Mouse (Mus musculus) gastrocnemius, postnatal 4 days (tissue): Measurements from ENCODE around the gene Gm27027. TPM values are rescaled to one million over a fixed set of nuclear protein-coding genes. Genes with fewer than 3 reads are reported as not detected.

Source experiments
- DNase-seq, 2 experiments: peaks; one replicate each; pipeline ENCODE4 v3.0.0; 2021 to 2022; ENCODE audit warnings: low spot score in 2 of 2, mixed read lengths in 2 of 2
- total RNA-seq, 2 experiments: library from RNA; stranded (reverse); gene quantifications; 2 replicates each; pipeline ENCODE4 v1.2.3; 2021

The Gm27027 gene
- total RNA-seq, 2 experiments from 2014 or later = not detected

DNA sequence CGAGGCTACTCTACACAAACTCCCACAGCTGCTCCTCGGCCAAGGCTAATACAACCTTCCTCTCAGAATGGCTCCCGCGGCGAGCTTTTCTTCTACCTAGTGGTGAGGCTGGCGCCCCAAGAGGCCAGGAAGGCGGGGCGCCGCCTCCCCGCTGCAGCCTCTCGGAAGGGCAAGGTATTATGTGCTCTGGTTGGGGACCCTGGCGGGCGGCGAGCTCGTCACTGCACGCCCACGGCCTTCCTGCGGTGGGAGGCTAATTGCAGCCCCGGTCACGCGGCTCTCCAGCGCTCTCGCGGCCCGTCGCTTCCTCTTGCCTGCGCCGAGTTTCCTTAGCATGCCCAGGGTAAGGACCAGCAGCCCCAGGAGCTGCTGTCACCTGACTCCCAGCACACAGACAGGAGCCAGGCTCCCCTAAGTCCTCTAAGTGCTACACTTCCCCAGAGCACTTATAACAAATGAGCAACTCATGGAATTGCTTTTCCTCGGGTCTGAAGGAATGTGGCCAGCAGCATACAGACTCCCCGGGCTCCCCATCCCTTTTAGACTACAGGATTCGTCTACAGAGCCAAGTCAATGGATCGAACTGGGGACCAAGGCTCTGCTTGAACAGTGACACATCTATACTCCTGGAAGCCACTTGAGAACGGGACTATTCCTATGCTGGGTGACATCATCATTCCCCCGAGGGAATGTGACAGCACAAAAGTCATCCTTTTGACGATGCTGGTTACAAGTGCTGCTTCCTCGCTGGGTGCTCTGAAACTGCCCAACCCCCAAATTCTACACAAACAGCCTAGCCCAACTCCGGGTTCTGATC lies 19.5 kb downstream of the Gm27027 start:
- DNase-seq = peak in 1 of 2 experiments; percentile 52

DNA sequence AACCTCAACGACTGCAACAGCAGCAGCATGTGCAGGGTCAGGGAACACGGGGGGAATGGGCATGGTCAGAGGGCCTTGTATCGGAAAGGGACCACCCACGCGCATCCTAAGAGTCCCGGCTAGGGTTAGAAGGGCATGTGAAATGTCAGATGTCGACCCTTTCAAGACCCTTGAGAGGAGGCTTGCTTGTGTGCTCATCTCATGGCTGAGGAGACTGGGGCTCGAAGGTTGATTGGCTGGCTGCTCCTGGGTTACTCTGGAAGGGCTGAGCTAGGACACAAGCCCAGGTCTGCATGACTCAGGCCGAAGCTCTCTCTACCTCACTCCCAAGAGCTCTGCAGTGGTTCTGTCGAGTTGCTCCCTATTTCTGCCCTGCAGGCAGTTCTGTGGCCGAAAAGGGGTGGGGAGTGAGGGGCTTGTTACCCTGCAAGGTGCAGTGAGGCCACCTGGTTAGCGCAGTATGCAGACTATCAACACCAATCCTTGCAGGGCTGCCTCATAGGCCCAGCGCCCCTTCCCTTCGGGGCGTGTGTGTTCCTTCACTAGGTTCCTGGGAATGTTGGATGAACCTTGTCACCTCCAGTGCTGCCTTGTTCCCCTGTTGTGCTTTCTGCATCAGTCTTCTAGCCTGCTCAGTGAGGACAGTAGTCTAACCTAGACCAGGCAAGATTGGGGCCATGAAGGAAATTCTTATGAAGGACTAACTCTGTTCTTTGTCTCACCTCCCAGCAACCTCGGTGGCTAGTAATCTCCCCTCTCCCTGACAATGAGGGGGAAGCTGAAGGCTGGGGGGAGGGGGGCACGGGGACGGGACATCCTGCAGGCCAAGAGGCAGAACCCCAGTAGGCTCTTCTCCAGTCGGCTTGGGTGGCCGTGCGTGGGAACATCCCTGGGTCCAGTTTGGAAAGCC lies 20.4 kb downstream of the Gm27027 start:
- no peak for DNase-seq

DNA sequence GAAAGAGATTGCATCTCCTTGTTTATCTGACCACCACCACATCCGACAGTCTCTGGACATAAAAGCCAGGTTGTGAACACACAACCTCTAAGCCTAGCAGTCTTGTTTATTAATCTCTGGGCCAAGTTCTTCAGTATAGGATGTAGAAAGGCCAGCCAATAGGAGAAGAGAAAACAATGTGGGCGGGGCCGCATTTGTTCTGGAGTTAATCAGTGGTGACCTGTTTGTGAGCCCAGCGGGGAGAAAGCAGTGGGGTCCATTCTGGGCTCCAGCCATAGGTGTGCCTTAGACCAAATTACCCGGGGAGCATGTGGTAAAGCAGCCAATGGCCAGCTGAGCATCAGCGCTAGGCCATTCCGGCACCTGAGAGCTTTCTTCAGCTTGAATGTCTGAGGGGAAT lies 21.1 kb downstream of the Gm27027 start:
- DNase-seq = no peak

DNA sequence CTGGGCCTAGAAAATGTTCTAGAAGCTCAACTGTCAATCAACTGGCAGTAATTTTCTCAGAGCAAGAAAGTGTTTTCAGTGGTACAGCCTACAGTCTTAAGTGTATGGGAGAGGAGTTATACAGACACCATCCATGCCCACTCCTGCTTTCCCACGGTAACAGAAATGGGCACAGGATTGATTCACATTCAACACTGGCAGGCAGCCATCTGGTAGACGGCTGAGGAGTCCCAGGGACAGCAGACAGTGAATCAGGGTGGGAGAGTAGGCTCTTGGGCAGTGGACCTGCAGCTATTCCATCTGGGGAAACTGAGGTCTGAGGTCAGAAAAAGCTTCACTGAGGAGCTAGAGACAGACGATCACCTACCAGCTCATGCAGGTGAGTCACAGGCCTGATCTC lies 24.5 kb downstream of the Gm27027 start:
- no peak for DNase-seq

DNA sequence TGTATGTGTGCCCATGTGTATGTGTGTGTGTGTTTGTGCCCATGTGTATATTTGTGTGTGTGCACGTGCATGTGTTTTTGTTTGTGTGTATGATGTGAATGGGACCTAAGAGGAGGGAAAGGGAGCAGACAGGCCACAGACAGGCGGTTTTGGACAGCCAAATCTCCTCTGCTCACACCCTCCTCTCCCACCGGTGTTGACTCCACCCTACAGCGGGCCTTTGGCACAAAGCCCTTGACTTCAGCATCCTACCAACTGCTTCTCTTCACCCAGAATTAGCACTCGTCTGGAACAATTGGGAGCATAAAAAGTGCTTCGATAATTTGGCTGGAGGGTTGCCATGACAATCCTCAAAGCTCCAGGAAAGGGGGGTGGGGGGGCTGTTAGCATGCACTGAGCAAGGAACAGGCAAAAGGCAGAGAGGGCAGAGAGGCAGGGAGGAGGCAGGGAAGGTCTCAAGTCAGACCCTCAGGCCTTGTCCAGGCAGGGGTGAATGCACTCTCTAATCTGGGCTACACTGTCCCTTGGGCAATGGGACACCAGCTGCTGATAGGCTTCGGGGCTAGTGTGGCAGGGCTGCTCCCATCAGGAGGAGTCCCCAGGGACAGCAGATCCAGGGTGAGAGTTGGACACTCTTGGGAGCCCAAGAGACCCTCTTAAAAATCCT lies 31.5 kb downstream of the Gm27027 start:
- no peak for DNase-seq

DNA sequence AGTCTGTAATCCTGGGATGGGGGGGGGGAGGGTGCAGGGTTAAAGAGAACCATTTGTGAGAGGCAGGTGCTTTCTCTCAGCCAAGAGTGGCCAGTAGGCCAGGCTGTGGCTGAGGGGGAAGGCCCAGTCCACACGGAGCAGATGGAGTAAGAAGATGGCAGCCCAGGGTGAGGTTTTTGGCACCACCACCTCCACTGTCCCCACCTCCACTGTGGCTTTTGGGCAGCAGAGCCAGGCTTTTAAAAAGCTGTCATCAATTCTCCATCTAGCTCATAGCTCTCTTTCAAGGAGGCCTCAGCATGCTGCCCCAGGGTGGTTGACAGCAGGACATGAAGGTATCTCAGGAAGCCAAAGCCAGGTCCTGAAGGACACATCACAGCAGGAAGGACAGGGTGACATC lies 32.4 kb downstream of the Gm27027 start:
- no peak for DNase-seq

DNA sequence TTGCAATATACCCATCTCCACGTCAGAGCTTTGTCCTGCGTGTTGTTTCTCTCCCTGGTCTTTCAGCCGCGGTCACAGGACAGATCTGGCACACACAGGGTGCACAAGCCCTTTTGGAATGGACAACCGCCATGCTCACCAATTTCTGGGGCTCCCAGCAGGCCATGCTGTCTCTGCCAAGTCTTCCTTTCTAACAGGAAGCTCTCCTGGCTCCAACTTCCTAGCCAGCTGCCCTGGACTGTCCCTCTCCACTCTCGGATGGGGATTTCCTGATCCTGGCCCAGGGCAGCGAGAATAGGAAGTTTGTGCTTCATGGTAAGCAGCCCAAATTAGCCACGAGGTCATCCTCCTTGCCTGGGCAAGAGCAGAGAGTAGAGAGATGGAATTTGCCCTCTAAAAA lies 34.4 kb downstream of the Gm27027 start:
- no peak for DNase-seq

DNA sequence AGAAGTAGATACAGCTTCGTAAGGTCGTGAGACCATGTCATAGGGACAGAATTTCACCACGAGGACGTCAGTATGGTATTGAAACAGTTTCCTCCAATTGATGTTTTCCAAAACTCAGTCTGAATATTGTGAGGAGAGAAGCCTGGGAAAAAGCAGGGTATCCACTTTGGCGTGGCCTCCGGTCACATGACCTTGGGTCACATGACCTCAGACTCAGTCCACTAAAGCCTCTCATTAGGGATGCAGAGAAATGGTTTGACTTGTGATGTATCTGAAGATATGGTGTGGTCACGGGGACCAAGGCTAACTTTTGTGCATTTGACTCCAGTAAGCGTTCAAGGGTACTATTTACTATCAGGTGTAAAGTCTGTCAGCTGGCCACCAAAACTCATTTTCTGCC lies 36.8 kb downstream of the Gm27027 start:
- no peak for DNase-seq

DNA sequence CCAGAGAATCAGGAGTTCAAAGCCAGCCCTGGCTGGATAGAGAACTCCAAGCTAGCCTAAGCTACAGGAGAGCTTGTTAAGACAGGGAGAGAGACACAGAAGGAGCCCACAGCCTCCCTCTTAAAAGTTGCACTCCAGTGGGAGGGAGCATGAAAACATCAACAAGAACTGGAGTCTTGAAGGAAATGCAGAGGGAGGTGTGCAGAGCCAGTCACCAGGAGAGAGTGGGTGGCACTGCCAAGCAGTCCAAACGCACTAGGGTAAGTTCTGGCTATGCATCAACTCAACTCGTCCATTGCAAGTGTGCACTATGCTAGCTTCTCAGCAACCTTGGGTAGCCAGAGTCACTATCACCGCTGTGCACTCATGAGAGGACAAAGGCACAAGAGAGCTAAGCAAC lies 37.9 kb downstream of the Gm27027 start:
- no peak for DNase-seq

DNA sequence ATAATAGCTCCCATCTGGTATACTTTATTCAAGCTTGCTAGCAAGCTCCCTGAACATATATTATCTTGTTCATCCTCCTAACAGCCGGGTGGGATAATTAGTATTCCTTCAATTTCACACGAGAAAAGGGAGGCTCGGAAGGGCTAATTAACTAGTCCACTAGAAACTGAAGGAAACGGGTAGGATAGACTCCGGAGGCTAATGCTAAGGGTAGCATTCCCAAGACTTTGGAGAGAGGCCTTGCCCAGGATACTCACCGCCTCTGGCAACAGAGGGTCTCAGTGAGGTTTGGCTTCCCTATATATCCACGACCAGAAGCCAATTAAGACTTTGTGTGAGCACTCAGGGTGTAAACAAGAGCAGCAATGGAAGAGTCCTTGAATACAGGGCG lies 38.4 kb downstream of the Gm27027 start:
- no peak for DNase-seq

DNA sequence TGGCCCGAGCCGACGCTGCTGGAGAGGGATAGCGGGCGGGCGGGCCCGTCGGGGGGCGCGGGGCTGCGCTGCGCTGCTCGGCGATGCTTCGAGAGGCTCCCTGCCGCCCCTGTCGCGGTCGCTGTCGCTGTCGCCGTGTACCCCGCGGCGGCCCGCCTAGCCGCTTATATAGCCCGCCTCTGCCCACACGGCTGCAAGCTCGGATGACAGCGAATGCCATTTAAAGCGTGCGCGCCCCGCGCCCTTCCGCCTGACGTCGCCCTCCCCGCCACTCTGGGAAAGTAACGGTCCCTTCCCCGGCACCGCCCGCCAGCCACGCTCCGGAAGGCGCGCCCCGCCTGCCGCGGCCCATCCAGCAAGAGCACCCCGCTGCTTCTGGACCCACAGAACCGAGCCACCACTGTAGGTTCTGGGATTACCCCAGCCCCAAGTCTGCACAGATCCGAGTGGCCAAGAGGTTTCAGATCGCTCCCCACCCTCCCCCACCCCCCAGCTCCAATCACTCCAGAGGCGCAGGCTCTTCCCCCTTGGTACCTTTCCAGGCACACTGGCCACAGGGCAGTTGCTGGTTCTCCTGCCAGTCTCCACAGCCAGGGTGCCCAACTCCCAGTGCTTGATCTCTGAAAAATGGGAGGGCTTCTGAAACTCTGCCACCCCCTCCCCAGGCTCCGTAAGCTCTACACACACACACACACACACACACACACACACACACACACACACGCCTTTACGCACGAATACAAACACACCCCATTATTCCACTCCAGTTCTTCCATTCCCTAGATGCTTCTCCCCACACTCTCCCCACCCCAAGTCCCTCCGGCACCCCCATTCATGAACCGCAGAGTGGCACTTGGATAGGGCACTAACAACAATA lies 39.0 kb downstream of the Gm27027 start, which contains the start of gene Gm13889:
Gm13889 (minus strand) TSS at position 294 of the 877 bp plus-strand sequence.
- peak; percentile 55 to 73 for DNase-seq

DNA sequence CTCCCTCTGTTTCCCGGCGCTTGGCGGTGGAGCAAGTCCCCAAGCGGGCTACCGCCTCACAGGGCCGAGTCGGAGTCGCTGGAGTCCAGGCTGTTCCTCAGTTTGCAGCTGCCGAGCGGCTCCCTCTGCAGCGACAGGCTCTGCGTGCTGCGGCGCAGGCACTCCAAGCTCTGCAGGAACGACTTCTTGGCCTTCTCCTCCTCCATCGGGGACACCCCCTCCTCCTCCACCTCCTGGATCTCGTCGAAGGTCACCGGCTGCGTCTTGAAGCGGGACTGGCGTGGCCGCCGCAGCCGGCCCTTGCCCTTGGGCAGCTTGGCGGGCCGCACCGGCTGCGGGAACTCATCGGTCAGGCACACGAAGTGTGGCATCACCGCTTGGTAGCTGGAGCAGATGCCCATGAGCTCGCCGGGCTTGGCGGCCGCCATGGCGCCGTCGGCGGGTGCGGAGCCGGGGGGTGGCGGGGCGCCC lies 39.8 kb downstream of the Gm27027 start:
- peak in 1 of 2 experiments; percentile 56 for DNase-seq

DNA sequence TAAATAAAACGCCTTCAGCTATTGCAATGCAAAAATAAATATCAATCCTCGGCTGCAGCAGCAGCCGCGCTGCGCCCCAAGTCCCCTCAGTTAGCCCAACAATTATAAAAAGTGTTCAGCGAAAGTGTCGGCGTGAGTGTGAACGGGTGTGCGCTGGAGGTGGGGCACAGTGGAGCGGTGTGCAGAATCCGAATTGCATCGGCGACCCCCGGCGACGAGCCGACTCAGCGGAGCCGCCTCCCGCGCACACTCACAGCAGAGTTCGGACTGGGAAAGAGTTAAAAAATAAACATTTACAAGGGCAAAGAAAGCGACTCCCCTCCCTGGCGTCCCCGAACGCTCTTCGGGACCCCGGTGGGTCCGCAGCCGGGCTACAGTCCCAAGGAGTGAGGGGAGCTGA lies 40.3 kb downstream of the Gm27027 start:
- no peak for DNase-seq

DNA sequence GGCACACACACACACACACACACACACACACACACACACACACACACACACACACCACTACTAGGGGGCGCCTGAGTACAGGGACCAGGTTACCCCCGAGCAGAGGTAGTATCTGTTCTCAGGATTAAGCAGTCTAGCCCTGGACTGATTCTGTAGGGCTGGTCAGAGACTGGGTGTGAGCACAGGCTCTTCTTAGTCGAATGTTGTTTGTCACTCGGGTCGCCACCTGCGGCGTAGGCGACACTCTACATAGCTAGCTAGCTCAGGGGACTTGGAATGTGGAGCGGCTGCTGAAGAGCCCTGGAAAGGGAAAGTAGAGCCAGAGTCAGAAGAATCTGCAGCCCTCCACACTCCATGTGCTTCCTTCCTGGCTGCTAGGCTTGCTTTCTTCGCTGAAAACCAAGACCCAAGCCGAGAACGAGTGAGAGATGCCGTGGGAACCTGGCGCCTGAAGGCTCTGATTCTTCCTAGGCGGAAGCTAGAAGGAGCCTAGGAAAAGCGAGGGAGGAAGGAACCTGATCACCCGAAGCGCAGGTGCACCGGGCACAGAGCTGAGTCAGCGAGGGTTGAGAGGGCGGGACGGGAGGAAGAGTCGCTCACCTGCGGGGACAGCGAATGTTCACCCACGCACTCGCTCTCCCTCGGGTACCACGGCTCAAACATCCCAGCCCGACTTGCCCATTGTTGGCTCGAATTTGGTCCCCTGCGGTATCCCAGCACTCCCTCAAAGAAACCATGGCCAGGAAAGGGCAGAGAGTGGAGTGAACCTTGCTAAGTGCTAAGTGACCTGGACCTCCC lies 41.2 kb downstream of the Gm27027 start:
- no peak for DNase-seq

DNA sequence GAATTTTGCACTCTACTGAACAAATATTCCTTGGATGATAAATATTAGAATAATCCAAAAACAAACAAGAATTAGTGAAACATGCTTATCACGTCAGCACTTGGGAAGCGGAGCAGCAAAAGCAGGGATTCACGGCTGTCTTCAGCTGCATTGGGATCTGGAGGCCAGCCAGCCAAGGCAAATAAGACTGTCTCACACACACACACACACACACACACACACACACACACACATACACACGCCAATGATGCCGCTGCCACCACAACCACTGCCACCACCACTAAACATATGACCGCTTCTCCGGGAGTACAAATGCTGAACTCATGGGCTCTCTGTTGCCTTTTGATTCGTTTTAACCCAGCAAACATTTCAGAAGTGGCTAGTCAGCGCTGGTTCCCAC lies 42.4 kb downstream of the Gm27027 start:
- DNase-seq = no peak

DNA sequence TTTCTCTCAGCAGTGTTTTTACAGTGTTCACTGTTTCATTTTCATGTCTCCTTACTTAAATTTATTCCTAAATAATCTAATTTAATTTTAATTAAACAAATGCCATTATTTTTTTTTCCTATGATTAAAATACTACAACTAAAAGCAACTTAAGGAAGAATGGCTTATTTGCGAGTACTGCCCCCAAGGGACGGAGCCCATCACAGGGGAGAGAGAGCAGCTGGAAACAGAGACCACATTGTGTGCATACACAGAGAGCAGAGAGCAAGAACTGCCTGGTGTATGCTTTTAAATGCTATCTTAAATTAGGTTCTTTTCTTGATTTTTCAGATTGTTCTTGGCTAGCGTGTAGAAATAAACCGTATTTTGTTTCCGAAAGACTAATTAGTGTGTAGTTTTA lies 49.2 kb downstream of the Gm27027 start:
- no peak for DNase-seq

DNA sequence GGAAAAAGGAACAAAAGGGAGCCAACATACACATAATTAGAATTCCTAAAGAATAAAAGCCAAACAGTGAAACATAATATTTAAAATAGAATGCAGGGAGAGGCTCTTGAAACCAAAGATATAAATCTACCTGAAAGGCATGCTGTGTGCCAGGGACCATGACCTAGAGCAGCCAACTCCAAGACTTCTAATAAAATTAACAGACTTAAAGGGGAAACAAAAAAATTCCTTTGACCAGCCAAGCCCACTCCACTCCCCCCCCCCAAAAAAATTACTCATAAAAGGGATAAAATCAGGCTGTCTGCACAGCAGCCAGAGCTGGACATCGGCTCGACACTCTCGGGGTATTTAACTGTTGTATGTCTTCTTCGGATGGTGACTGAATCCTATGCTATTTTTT lies 51.3 kb downstream of the Gm27027 start:
- DNase-seq = no peak

DNA sequence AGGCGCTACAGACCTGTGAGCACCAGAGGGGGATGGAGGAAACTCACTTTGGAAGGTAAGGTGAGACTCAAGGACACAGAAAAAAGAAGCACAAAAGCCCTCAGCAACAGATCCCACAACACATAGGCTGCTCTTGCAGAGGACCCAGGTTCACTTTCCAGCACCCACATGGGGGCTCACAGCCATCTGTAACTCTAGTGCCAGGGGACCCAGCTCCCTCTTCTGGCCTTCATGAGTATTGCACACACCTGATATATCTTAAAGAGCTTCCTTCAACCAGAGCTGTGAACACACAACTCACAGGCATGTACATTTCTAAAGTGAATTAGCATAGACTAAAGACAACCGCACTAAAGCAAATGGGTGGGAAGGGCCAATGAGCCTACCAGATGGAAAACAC lies 52.1 kb downstream of the Gm27027 start:
- no peak for DNase-seq

DNA sequence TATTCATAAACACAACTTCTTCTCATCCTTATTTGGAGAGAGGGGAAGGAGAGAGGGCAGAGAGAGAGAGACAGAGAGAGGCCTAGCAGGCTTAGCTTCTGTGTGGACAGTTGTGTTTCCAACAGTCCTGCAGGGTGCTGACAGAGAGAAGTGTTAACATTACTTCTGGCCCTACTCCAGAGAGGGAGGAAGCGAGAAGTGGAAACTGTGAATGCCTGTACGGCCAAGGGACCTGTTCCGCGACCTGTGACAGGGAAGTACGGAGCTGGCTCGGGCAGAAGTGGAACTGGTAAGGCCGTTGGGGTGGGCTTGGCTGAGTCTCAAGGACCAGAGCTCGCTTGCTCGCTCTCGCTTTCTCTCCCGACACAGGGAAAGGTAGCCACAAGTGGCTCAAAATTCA lies 54.5 kb downstream of the Gm27027 start:
- no peak for DNase-seq

DNA sequence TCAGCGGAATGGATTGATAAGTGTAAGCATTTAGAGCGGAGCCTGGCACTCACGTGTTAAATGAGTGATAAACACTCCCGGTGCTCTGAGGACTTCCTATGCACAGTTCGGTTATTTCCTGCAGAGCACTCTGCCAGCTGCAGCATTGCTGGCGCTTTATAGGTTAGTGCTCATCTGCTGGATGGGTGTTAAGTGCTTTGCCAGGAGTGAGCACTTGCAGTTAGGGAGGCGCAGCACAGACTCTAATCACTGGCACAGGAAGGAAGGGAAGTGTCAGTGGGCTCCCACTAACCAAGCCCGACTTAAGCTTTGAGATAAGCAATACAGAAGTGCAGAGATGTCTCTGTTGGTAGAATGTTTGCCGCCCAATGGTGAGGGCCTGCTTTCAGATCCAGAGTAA lies 57.6 kb downstream of the Gm27027 start:
- no peak for DNase-seq
